Mouse (Mus musculus) gastrocnemius, adult 18-20 months (tissue): Measurements from ENCODE around the gene Gapdhs. TPM values are rescaled to one million over a fixed set of nuclear protein-coding genes. Genes with fewer than 3 reads are reported as not detected.
"Not testable (repeated sequence)": the region's sequence is repeated elsewhere in the genome, so short reads cannot be mapped to it uniquely, and the experiment has no call there.

Experiments used
- DNase-seq: peaks from one replicate; pipeline ENCODE4 v3.0.0; 2021; ENCODE audit warnings: low spot score
- long read RNA-seq, 2 experiments: library from polyadenylated mRNA; stranded (forward); transcript quantifications; one replicate each; pipeline ENCODE4 v2.0.0; 2021
- total RNA-seq, 2 experiments: library from RNA; stranded (reverse); gene quantifications; 2 replicates each; pipeline ENCODE4 v1.2.3; 2021

The Gapdhs gene
- not detected for total RNA-seq
- long read RNA-seq, experiment 1, partial matches to known transcripts, result 0 of 3 reads
- long read RNA-seq, experiment 1, other reads (novel, unspliced or antisense), result 3 of 3 reads
- long read RNA-seq, experiment 2, partial matches to known transcripts, result 0 of 1 reads
- long read RNA-seq, experiment 2, other reads (novel, unspliced or antisense), result 1 of 1 reads

DNA sequence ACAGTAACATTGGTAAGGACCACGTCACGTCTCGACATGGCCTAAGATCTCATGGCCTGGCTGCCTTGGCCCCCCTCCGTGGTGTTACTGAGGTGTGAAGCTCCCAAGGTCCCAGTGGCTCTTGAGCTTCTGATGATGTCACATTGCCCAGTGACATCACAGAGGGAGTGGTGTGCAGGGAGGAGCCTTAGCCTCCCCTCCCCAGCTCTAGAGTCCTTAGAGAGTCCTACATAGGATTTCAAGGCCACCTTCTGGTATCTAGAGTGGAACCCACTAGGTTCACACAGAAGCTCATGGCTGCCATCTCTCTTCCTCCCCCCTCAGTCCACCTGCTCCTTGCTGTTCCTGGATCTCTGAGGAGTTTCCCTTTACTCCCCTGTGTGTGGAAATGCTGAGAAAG is at the start of gene Gapdhs:
Gene Gapdhs (minus strand): TSS at position 65 of the 400 bp plus-strand sequence.
- DNase-seq, result not testable (repeated sequence)

DNA sequence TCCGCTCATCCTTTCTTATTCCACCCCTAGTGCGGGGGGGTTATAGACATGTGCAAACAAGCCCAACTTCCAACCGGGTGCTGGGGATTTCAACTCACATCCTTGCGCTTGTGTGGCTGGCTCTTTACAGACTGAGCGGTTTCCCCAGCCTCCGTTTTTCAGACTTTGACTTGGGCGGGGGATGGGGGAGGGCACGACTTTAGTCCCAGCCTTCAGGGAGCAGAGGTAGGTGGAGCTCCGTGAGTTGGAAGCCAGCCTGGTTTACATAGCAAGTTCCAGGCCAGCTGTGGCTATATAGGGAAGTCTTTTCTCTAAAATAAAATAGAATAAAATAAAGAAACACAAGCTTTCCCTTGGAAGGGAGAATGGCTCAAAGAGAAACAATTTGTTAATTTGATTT is 48.4 kb upstream of the Gapdhs start:
- DNase-seq, result no peak

DNA sequence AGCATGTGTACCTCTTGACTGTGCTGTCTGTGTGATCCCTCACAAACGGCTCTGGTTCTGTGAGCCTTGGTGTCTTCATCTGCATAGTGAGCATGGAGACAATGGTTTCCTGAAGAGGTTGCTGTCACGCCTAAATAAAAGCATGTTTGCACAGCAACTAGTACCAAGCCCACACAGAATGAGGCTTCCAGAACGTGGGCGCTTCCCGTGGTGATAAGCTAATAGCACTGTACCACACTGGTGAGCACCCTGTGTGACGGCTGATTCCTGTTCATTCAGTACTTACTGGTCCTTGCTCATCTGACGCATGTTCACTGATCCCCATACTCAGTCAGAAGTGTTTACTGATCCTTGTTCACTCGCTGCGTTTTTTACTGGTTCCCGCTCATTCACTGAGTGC is 46.7 kb upstream of the Gapdhs start:
- no peak for DNase-seq

DNA sequence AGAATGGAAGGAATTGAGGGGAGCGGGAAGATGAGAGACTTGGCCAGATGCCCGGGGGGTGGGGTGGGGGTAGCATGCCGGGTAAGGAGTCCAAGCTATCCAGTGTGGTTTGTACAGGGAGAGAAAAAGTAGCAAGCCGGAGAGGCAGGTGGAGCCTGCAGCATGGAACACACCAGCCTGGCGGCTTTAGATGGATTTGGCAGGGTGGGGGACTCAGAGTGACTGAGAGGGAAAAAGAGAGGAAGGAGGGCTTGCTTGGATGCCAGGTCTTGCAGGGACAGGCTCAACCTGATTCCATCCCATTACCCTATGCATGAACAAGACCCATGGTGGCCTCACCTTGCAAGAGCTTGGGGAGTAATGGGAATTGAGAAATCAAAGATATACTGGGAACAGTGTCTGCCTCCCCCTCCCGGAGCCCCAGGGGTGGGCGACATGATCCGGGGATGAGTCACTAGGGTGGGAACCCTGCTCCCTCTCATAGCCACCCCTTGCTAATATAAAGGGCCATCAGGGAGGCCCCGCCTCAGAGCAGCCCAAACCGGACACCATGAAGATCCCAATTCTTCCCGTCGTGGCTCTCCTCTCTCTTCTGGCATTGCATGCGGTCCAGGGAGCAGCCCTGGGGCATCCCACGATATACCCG is 44.0 kb upstream of the Gapdhs start, which contains the start of gene Krtdap:
Gene Krtdap (plus strand): TSS at position 520 of the 646 bp plus-strand sequence.
- DNase-seq, result no peak

DNA sequence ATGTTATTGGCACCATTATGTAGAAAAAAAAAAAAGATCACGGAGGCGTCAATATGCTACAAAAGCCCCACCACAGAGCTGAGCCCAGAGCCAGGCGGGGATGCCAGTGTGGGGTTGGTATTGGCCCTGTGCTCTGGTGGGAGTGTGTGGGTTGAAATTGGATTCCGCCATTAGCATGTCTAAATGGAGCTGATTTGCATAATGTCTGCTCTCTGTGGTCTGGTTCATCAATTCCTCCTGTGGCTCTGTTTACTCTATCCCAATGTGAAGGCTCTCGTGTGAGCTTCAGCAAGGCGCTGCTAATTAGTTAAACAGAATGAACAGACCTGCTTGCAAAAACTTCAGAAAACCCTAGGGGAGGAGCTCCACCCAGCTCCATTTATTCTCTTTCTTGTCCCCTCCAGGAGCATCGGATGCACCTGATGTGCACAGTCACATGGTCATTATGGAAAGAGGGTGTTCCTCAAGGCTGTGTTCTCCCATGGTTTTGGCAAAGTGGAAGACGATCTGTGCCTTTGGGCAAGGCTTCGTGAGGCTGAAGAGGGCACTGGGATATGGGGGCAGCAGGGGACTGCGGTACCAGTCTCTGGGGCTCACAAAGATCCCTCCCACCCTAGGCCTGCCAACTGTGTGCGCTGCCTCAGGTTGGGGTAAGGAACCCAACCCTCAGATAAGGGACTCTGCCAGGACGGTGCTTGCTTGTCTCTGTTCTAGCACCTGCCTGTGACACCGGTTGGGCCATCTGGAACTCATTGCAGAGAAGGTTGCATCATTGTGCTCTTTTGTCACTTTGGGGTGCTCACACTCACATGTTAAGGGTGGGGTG is 42.5 kb upstream of the Gapdhs start:
- no peak for DNase-seq

DNA sequence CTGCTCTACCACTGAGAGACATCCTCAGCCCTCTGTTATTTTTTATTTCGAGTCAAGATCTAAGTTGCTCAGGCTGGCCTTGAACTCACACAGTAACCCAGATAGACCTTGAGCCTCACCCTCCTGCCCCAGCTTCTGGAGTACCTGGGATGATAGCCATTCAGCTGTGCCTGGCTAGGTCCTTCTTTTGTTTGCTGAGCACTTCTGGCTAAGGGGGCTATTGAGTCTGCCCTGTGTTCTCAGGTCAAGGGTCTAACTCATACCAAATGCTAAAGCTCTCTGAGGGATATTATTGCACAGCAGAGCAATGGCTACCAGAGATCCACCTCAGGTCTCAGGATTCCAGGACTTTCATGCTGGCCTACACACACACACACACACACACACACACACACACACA is 41.7 kb upstream of the Gapdhs start:
- no peak for DNase-seq

DNA sequence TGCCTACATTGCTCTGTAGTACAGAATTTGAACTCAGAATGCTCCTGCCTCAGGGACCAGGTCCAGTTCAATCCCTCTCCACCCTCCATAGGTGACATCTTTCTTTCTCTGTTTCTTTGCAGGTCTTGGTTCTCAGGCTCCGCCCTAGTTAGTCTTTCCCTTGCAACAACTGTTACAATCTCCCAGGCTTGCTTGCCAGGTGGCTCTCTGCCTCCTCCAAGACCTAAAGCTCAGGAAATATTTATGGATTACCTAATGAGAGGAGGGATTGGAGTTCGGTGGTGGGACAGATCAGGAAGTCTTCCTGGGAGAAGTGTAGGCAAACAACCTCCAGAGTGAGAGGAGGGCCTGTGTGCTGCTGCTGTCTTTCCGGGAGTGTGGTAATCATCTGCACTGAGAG is 39.2 kb upstream of the Gapdhs start:
- no peak for DNase-seq

DNA sequence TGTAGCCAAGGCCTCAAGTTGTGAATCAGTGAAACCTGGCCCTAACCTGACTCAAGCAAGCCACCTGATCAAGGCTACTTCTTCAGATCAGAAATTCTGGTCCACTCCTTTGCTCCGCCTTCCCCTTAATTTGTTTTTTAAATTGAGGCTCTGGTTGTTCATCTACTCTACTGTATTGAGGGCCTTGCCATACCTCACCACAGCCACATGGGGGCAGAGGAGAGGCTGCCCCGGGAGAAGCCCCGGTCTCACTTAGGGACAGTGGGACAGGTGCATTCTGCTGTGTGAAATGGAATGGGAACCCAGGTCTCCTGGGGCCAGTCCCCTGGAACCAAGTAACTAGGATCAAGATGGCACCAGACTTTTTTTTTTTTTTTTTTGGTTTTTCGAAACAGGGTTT is 38.3 kb upstream of the Gapdhs start:
- no peak for DNase-seq

DNA sequence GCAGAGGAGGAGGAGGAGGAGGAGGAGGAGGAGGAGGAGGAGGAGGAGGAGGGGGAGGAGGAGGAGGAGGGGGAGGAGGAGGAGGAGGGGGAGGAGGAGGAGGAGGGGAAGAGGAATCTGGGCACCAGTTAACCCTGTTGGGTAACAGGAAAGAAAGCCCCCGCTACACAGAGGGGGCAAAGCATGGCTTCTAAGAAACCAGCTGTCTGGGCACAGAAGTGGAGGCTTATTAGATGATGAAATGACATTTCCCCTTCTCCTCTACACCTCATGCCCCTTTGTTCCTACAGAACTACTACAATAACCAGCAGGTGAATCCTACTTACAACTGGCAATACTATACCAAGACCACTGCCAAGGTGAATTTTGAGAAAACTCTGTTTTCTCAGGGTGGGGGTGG is 34.4 kb upstream of the Gapdhs start:
- DNase-seq, result no peak

DNA sequence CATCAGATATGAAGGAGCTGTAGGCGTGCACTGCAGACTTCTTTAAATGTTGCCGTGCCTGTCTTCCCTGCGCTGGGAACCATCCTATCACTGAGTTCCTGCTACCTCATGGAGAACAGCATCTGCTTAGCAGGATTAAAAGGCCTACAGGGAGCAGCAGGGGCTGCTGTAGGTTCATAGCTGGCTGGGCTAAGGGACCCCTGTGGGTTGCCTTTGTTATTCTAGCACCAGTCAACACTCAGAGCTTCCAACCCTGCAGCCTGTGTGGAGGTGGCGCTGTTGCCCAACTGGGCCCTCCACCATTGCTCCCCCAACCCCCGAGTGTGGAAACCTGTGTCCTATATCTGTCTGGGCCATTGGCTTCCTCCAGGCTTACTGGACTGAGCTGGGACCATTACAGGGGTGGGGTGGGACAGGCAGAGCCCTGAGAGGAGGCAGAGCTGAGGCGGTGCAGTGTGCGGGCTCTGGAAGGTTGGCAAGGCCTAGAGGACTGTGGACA is 33.6 kb upstream of the Gapdhs start:
- DNase-seq, result no peak

DNA sequence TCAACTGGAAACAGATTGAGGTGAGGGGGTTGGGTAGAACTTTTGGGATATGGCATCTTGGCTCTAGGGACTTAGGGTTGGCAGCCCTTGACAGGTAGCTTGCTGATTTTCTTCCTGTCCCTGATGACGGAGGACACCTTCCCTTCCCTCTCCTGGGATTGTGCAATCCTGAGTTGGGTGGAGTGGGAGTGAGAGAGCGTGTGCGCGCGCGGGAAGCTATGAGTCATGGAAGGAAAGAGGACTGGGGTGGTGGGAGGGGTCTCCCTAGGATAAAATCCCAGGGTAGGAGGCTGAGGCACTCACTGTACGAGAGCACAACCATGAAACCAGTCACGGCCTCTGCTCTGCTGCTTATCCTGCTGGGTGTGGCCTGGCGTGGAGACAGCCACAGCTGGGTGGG is 32.6 kb upstream of the Gapdhs start:
- DNase-seq, result no peak

DNA sequence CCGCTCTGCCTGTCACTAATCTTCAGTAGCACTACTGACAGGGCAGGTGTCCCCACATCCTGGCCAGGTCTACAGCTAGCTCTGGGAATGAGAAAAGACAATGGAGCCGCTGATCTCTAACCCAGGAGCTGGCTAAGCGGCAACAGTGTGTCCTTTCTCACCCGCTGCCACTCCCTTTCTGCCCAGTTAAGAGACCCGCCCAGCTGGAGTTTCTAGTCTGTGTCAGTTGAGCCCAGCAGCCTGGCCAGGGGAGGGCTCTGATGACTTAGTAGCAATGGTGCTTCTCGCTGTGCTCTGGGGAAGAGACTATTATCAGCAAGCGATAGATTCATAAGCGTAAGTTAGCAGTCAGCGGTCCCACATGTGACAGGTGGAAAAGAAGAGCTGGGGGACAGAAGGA is 25.8 kb upstream of the Gapdhs start:
- DNase-seq, result no peak

DNA sequence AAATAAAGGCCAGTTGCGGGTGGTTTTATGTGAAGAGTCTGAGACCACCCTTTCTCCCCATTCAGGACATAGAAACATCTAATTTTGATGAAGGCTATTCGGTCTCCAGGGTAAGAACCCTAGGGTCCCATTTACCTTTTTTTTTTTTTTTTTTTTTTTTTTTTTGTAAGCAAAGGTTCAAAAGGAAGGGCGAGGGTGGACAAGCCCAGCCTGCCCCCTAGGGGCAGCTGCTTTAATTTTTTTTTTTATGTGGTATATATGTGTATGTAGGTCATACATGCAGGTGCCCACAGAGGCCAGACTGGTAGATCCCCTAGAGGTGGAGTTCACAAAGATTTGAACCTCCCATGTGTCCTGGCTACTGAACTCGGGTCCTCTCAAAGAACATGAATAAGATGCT is 22.9 kb upstream of the Gapdhs start:
- no peak for DNase-seq

DNA sequence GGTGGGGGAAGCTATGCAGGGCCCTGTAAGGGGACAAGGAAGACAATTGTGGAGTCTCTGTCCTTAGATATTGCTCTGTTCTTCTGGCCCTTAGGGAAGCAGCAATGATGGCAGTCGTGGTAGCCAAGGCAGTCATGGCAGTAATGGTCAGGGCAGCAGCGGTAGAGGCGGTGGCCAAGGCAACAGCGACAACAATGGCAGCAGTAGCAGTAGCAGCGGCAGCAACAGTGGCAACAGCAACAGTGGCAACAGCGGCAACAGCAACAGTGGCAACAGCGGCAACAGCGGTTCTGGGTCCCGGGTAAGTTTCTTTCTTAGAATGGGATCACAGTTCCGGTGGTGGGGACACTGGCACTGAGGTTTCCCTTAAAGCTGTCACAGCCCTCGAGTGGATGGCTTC is 21.7 kb upstream of the Gapdhs start:
- no peak for DNase-seq

DNA sequence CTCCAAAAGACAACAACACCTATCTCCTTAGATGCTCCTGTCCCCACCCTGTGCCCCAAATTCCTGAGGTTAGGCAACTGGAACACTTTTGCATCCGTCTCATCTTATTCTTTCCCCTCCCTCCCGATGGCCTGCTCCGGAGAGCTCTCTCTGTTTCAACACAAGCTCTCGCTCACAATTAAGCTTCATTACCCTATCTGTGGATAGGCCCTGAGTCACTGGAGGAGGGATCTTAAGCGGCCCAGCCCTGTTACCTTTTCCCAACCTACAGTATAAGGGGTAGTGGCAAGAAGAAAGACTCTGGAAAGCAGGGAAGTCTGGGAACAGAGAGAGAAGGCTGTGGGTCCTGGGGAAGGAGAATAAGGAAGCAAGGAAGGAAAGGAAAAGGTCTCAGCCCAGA is 20.0 kb upstream of the Gapdhs start, which contains the start of gene Dmkn:
Gene Dmkn (plus strand): TSS at position 301 of the 400 bp plus-strand sequence.
- DNase-seq, result no peak

DNA sequence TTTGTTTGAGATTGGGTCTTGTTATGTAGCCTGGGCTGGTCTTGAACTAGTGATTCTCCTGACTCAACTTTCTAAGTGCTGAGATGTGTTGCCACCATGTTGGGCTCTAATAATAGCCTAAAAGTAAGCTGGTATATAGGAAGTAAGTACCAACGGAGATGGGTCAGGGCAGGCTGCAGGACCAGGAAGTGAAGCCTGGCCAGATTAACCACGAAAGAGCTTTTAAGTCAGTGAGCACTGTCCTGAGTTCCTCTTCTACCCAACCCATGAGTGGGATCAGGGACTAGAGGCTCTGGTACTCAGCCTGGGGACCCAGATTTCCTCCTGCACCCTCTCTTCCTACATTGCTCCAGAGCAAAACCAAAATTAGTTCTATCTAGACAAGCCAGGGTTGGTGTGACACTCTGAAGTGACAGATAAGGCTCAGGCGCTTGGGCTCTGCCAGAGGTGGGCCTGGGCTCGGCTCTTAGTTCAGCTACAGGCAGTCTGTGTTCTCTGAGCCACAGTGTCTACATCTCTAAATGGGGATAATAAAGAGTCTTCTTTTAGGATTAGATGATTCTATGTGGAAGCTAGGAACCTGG is 18.4 kb upstream of the Gapdhs start:
- DNase-seq, result no peak

DNA sequence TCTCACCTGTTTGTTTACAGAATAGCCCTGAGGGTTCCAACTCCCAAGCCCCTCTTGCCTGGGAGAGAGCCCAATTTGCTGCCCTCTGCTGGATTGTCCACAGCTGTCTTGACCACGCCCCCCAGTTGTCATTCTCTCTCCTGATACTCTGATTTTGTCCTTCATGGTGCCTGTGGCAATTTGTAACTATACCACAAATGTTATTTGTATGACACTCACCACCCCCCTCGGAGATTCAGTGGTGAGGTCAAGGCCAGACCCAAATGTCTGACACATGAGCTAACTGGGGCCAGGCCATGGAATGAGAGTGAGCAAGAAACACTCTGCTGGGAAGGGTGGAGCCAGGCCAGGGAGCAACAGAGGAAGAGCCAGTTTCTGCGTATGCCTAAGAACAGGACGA is 15.4 kb upstream of the Gapdhs start:
- no peak for DNase-seq

DNA sequence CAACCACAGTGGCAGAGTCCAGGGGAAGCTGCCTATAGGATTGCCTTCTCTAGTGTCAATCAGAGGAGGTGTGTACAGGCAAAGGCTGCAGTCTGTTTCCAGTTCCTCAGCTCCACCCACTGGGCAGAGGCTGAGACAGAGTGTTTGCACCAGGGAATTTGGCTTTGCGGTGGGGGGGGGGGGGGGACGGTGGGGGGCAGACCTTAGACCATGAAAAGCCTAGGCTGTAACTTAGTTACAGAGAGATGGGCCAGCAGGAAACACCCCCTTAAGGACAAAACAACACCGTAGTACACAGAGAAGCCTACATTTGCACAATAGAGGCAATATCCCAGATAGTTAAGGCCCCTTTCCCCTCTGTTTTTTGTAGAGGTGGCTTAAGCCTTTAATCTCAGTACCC is 13.5 kb upstream of the Gapdhs start:
- DNase-seq, result no peak

DNA sequence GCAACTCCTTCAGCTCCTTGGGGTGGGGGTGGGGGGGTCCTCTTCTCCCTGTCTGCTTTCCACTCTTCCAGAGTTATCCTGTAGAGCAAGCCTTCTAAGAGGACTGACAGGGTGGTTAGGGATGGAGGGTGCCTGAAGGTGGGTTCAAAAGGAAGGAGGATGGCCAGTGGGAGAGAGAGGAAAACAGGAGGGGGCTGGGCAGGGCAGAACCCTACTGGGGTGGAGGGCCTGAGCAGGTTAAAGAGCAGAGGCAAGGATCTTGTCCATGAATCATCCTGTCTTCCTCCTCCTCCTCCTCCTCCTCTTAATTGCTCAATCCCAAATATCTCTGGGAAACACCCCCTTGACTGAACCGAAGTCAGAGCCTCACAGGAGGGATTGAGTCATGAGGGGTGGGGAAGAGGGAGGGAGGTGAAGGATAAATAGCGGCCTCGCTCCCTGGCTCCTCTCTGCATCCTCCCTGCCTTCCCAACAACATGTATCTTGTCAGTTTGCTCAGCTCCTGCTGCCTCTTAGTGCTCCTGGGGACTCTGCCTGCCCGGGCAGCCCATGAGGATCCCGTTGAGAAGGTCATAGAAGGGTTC is 7.7 kb upstream of the Gapdhs start, which contains the start of gene Sbsn:
Gene Sbsn (plus strand): TSS at position 386 of the 584 bp plus-strand sequence.
- DNase-seq, result no peak

DNA sequence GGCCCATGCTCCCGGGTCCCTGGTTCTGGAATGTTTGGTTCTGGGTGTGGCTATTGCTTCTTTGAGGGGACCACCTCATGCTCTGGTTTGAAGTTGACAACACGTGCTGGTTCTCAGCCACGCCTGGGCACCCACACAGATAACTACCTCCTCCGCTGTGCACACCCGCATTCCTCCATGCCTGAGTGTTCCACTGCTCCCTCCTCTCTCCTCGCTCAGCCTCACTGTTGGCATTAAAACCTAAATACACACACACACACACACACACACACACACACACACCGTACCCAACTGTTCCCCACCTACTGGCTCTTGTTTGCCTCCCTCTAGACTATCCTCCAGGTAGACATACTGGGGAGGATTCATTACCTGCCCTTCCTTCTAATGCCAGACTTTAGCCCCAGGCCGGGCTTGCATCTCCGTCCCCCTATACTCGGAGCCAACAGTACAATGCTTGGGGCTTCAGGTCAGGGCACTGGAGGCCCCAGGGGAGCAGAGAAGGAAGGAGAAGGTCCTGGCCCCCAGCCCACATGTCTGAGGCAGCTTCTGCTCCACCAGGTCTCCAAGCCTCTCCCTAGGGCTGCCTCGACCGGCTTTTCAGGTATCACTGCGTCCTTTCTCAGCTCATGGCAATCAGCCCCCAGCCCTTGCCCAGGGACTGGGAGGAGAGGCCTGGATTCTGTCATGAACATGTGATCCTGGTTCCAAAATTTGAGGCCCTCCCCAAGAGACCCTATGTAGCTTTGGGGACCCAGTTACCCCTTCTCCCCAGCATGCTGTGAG is 6.5 kb upstream of the Gapdhs start:
- no peak for DNase-seq
